Mouse (Mus musculus) spleen, embryonic (tissue): ENCODE results near the gene Krt81.

Experiments used
- CTCF ChIA-PET: fragments of 350-600 bp; sonication (Branson Sonifier 250); formaldehyde crosslinking; loops from one replicate; lab custom pipeline; 2022; lab: Charles Lee

The Krt81 gene

DNA sequence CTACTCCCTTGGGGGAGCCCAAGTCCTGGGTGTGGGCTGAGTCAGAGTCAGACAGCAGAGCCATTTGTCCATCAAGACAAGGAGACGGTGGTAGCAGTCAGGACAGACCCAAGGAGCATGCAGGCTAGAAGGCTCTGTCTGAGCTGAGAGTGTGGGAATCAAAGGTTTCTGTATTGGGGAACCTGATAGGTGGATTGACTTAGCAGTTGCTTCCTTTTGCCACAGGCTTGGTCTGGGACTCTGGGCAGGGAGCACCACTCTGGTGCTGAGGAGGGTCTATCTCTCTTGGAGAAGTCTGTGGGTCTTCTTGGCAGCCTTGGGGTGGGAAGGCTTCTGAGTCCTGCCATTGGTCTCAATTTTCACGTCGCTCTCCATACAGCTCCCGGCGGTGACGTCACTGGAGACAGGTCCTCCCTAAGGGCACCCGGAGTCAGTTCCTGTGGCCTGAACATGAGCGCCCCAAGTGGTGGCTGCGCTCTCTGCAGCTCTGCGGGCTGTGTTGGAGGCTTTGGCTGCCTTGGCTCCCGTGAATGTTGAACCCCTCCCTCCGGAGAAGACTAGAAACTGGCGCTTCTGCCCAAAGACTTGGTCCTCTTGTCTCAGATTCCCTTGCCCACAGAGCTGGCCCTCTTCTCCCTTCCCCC is 10.3 kb downstream of the Krt81 start:
- CTCF ChIA-PET: no interaction called here

DNA sequence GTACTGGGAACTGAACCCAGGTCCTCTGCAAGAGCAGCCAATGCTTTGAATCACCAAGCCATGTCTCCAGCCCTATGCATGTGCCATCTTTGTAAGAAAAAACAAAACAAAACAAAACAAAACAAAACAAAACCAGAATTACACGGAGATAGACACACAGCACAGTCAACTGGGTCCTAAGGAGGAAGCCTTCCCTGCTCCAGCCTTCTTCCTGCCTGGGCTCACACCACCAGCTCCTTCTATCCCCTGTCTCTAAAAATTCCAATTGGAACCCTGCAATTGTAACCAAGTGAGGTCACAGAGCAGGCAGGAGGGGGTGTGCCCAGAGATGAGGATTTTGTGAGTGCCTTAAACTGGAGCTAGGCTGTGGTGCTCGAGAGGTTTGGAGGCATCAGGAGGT is 16.1 kb downstream of the Krt81 start, which contains the start of gene Krt88:
Krt88 (plus strand) TSS at position 301 of the 400 bp plus-strand sequence.
- CTCF ChIA-PET: no interaction called here

DNA sequence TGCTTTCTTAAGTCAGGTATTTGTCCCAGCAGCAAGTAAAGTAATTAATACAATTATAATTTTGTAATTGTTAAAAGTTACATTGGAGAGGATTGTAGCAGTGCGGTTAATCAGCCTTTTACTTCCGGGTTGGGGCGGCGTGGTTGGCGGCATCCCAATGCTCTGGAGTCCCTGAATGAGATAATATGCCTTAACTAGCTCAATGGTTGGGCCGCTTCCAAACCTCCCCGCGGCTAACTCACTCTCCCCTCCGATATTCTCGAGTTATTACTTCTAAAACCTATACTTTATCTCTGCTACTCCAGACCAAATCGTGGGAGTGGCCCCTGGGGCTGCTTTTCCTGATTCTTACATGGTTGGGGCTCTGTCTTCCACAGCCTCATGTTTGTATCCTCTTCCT is 17.0 kb downstream of the Krt81 start:
- CTCF ChIA-PET: no interaction called here

DNA sequence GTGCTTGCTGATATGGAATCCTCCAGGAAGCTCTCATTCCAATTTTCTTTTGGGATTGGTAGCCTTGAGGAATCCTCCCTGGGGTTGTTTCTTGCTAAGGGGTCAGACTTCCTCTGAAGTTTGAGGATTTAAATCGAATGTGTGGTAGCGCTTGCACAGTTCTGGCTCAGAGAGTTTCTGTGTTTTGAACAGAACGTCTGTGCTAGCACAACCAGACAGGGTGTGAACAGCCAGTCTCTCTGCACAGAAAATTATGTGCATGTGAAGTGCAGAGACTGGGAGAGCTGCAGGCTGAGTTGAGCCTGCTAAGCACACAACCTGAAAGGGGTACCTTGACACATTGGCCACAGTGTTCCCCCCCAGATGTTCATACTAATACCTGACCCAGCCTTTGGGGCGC is 22.7 kb downstream of the Krt81 start:
- CTCF ChIA-PET: interaction anchor here (0.5 kb wide), 1 partner anchor 1590 kb away, joined by 3 read pairs; no protein-coding TSS in a partner anchor

DNA sequence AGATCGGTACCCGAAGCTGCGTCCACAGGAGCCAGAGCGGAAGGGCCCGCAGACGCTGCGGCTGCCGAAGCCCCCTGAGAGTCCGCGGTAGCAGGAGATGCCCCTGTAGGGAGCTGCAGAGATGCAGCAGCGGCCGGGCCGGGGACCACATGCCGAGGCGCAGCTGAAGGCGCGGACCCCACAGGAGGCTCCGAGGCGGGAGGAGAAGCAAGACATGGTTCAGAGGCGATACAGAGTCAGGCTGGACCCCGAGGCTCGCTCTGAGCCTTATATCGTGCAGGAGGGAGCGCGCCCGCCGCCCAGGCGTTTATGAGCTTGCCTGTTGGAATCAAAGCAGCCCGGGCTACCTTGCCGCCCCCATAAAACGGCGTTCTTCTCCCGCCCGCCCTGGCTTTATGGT is 25.0 kb downstream of the Krt81 start, which contains the start of gene Krt87:
Krt87 (minus strand) TSS at position 250 of the 400 bp plus-strand sequence.
- CTCF ChIA-PET: no interaction called here

DNA sequence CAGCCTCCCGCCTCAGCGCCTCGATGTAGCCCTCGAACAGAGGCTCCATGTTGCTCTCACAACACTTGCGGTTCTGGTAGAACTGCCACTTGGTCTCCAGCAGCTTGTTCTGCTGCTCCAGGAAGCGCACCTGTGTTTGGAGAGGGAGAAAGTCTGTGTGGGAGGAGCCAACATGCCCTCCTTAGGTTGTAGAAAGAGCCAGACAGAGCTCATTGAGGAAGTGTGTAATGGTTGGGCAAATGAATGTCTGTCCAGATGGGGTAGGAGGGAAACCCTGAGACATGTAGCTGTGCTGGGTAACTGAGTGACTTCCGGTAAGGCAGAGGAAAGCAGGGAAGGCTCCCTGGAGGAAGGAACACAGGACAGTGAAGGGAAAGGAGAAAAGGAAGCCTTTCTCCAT is 26.9 kb downstream of the Krt81 start:
- CTCF ChIA-PET: no interaction called here

DNA sequence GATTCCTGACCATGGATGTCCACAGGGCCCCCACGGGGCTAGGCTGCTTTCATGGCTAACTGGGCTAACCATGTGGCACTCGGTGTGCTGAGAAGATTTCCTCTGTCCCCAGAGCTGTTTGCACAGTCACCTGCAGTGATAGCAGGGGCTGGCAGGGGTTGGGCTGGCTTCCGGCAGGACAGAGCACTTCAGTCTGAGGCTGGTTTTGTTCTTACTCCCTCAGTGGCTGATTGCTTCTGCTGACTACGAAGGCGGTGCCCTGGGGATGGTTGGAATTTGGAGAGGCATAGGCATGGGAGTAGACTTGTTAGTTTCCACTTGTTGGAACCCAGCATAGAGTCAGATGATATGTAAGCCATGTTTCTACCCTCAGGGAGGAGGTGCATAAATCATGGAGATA is 38.6 kb downstream of the Krt81 start:
- CTCF ChIA-PET: no interaction called here

DNA sequence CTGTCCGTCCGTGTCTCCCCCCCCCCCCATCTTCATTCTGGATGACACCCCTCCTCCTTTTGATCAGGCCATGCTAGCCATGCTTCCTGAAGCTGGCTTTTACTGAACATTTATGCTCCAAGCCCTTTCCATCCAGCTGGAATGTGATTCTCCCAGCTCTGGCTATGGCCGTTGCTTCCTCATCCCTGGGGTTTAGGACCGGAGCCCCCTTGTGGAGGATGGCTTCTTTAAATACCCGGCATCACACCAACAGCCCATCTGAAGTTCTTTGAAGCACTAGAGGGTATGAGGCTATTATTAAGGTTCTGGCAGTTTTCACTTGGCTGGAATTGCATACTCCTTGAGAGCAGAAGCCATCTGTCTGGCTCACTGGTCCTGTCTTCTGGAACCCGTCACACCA is 42.6 kb downstream of the Krt81 start:
- CTCF ChIA-PET: no interaction called here

DNA sequence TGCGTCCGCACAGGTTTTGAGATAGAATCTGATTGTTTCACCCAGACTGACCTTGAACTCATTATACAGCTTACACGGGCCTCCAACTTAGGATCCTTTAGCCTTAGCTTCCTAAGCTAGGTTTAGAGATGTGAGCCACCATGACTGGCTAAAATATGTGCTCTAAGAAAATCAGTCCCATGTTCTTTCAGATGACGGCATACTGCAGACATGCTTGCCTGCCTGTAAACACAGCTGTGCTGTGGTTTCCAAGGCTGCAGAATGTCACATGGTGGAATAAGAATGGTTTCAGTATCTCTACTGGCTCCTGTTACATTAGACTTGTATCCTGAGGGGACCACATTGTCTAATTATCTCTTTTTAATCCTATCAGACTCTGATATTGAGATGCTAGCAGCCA is 44.6 kb downstream of the Krt81 start:
- CTCF ChIA-PET: no interaction called here

DNA sequence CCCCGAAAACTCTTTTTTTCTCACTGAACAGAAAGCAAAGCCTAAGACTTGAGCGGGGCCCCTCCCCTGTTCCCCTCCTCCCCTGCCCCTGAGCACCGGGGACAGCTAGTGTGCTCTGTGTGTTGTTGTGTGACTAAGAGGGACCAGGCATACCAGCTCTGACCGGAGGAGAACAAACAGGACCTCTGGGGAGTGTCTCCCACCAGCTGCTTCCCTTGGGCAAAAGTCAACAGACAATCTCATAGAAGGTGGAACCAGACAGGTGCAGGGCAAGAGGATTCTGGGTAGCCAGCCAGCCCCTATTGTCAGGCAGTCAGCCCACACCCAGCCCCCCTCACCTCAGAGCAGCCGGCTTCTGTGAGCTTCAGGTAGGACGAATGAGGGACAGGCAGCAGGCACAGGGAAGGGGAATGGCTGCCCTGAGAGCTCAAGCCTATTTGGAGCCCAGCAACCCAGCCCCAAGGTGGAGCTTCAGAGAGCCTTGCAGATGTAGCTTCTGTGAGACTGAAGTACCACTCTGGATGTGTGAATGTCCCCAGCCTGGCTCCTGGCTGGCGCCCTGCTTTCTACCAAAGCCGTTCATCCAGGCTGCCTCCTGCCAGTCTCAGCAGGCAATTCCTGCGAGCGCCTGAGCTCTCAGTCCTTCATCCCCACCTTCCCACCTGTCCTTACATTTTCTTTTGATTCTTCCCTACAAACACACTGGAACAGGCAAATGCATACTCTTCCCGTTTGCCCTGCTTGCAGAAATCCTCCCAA is 48.6 kb downstream of the Krt81 start:
- CTCF ChIA-PET: no interaction called here

DNA sequence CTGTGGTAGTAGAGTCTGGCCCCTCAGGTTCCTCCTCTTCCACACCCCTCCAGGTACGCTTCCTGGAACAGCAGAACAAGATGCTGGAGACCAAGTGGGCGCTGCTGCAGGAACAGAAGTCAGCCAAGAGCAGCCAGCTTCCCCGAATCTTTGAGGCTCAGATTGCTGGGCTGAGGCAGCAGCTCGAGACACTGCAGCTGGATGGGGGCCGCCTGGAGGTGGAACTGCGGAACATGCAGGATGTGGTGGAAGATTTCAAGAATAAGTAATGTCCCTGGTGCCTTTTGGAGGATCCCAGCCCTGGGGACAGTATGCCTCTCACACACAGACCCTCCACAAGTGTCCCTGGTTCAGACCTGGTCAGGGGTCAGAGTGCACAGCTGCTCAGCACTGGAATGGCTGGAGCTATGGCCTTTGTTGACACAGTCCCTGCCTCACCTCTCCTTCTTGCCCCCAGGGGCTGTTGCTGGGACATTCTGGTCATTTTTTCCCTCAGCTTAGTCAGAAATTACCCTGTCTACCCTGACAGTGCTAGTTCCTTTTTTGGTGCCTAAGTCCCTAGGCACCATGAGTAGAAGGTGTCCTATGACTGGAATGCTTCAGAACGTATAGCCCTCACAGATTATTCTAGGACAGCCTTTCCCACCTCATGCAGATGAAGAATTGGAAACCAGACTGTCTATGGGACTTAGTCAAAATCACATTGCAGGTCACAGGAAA is 49.5 kb downstream of the Krt81 start:
- CTCF ChIA-PET: no interaction called here

DNA sequence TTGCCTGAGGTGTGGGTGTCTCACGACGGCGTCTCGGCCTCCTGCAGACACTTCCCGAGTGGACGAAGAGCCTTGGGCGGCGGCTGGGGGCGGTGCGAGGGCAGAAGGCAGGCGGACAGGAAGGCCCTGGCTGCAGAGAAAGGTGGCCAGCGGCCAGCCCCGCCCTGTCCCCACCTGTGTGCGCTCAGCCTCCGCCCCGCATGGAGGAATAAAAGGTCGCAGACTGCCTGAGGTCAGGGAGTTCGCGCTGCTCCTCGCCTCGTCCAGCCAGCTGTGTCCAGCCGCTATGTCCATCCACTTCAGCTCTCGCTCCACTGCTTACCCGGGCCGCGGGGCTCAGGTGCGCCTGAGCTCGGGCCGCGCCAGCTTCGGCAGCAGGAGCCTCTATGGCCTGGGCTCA is 51.4 kb downstream of the Krt81 start:
- CTCF ChIA-PET: no interaction called here

DNA sequence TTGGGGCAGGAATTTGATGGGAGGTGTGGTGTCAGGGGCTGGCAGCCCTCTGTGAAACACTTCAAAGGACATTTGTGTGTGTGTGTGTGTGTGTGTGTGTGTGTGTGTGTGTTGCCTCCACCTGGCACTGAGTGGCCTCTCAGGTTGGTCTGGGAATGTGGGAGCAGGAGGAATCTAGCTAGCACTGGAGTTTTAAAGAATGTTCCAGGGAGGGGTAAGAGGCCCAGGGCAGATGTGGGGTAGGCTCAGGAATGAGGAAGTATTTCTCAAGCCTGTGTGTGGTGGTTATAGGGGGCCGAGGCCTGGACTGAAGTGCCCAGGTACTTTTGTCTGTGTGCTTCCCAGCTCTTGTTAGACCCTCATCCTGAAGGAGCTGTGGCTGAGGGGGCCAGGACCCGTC is 52.8 kb downstream of the Krt81 start, which contains the start of gene Krt7:
Krt7 (plus strand) TSS at position 269 of the 400 bp plus-strand sequence.
- CTCF ChIA-PET: interaction anchor here (0.6 kb wide), 1 partner anchor 411 kb away, joined by 4 read pairs; no protein-coding TSS in a partner anchor
